Mouse (Mus musculus) CD8-positive naive resting alpha-beta T cell, adult 2 months (primary cell): Measurements from ENCODE around the gene Tpp1.
"Not testable (repeated sequence)": the region's sequence is repeated elsewhere in the genome, so short reads cannot be mapped to it uniquely, and the experiment has no call there.

Experiments used
- DNase-seq, 2 experiments: peaks; one replicate each; pipeline ENCODE4 v3.0.0; 2022; ENCODE audit warnings: low read depth in 2 of 2, low spot score in 2 of 2

Gene Tpp1

DNA sequence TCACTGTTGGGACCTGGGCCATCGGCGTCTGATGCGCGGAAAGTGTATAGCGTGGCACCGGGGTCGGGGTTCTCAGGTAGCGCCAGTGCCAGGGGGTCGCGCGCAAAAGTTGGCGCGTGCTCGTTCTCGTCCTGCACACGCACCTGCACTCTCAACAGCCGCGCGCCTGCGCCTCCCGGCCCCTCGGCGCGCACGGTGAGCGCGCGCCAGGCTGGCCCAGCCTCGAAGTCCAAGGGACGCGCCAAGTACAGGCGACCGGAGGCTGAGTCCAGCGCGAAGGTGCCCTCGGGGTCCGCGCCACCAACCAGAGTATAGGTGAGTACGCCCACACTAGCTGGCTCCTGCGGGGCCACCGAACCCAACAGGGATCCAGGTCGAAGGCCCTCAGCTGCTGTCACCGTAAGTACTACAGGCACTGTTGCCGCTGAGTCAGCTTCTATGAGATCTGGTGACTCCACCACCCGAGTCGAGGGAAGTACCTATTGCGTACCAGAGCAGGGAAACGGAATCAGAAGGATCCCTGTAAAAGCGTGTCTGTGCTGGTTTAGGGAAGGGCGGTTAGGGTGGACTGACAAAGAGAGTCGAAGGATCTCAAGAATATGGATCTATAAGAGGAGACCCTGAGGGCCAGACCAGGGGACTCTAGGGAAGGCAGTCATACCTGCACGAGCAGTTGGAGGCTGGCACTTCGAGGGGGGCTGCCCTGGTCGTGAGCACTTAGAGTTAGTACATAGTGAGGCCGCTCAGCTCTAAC lies 10.7 kb upstream of the Tpp1 start:
- DNase-seq, result no peak

DNA sequence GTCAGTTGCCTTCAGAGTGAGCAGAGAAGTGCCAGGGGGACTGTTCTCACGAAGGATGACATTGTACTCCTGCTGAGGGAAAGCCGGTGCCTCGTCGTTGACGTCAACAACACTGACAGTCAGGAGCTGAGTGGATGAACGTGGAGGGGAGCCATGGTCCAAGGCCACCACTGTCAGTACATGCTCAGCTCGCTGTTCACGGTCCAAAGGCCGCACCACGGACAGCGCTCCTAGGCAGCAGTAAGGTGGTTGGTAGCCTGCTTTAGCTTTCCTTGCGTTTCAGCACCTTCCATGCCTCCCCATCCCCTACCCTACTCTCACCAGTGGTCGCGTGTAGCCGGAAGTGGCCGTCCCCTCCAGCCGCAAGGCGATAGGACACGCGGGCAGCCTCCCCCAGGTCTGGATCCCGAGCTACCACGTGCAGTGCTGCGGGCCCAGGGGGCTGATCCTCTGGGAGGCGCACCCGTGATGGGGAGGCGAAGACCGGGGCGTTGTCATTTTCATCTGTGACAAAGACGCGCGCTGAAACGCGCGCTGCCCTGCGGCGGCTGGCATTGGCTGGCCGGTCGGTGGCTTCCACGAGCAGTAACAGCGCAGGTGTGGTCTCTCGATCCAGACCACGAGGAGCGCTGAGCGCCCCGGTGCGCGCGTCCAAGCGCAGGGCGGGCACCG lies 9.9 kb upstream of the Tpp1 start:
- no peak for DNase-seq

DNA sequence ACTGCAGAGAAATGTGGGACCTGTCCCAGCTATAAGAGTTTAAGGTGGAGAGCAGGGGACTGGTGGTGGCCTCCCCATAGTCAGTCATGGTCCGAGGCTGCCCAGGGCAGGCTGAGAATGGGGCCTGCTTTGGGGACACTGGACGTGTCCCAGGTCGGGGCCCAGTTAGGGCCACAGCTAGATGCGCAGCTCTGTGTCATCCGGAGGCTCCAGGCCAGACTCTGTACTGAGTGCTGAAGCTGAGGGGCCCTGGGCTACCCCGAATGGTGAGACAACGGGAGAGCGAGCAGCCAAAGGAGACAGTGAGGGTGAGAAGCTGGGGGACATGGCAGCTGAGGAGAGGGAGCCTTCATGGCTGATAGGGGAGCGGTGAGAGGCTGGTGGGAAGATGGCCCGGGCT lies 1.2 kb upstream of the Tpp1 start:
- DNase-seq, result no peak

DNA sequence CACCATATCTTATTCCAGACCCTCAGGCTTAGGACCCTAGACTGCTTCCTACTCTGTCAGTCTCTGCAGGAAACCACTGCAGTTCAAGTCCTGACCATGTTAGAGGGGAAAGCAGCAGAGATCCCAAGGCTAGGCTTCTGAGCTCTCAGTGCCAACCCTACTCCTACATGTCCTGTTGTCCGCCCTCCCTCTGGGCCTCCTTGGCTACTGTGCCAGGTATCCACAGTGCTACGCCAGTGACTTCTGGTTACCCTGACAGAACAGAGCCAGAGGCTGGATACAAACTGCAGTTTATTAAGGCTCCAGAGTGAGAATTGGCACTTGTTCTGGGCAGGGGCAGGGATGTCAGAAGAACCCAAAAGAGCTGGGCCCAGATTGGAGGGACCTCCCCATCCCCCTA lies 681 bp upstream of the Tpp1 start:
- DNase-seq, result no peak

DNA sequence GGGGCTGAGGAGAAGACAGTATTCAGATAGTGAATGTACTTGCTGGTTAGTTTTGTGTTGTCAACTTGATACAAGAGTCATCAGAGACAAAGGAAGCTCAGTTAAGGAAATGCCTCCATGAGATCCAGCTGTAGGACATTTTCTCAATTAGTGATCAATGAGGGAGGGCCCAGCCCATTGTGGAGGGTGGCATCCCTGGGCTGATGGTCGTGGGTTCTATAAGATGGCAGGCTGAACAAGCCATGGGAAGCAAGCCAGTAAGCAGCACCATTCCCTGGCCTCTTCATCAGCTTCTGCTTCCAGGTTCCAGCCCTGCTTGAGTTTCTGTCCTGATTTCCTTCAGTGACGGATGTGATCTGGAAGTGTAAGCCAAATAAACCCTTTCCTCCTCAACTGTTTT lies 4.3 kb downstream of the Tpp1 start:
- no peak for DNase-seq

DNA sequence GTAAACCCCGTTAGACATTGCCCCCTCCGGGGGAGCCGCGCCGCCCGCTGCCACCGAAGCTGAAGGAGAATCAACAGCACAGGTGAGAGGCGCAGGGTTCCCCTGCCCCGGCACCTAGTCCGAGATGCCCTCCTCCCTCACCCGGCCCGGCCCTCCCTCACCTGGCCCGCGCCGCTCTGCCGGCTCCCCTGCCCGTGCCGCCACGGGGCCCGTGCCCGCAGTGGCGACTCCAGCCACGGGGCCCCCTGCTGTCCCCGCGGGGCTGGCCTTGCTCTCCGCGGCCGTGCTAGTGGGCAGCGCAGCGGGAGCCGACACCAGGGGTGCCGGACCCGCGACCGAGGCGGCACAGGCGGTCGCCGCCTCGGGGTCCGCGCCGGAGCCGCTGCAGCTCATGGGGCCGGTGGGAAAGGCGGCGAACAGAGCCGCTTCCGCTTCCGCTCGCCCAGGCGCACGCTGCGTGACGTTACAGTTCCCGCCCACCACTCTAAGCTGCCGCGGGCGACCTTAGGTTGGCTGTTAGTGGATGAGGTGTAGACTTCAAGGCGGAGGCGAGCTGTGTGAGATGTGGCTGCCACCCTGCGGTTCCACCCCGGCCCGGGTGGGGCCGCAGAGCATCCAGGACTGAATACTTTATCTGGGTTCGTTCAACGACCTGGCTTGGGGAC lies 8.0 kb downstream of the Tpp1 start, which contains the start of gene Taf10:
TSS of gene Taf10 (minus strand) at position 436 of the 665 bp plus-strand sequence.
- peak; percentile 85 to 88 for DNase-seq

DNA sequence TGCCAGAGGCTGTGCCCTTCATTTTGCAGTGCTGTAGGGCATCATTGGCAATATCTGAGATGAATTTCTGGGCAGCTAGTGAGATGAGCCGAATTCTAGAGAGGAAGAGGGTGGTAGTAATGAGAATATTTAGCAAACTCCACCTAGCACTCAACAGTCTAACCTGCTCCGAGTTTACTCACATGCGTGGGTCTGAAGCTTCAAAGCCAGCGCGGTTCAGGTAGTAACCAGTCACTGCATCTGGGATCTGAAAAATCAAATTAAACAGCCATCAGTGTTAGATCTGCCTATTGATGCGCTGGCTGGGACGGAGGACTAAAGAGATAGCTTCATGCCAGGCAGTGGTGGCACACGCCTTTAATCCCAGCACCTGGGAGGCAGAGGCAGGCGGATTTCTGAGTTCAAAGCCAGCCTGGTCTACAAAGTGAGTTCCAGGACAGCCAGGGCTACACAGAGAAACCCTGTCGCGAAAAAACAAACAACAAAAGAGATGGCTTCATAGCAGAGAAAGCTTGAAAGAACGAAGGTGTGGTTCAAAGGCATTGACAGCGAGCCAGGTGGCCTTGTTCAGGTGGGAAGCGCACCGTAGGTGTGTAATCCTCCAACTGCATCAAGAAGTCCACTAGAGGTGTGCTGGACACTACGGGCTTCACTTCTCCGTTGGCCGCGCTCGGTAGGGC lies 8.6 kb downstream of the Tpp1 start:
- DNase-seq, result not testable (repeated sequence)

DNA sequence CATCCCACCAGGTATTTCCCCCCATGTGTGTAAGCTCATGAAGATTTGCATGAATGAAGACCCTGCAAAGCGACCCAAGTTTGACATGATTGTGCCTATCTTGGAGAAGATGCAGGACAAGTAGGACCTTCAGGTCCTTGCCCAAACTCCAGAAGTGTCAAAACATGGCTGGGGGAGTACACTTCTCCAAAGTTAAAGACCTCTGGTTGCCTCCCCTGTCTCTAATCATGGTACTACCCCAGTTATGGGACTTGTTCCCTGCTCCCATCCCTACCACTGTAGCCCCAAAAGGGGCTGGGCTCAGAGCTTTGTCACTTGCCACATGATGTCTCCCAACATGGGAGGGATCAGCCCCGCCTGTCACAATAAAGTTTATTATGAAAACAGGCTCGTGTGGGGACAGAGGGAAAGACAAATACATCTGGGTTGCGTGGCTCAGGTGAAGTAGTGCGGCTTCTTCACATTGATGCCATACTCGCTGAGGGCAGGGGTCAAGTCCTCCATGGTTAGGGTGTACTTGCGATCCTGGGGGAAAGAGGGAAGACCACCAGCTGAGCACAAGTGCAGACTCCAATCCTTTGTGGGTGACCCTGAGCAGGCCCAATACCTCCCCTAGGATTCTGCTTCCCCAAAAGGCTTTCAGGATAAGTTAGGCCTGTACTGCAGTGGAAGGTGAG lies 9.4 kb downstream of the Tpp1 start:
- DNase-seq, result not testable (repeated sequence)

DNA sequence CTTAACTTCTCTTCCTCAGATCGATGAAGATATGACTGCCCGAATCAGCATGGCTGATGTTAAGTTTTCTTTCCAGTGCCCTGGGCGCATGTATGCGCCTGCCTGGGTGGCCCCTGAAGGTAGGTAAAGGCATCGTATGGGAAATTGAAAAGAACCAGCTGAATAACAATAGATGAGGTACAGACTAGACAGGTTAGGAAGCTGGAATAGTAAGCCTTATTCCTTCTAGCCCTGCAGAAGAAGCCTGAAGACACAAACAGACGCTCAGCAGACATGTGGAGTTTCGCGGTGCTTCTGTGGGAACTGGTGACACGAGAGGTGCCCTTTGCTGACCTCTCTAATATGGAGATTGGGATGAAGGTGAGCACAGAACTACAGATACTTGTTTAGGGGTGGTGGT lies 10.1 kb downstream of the Tpp1 start:
- DNase-seq, result no peak

DNA sequence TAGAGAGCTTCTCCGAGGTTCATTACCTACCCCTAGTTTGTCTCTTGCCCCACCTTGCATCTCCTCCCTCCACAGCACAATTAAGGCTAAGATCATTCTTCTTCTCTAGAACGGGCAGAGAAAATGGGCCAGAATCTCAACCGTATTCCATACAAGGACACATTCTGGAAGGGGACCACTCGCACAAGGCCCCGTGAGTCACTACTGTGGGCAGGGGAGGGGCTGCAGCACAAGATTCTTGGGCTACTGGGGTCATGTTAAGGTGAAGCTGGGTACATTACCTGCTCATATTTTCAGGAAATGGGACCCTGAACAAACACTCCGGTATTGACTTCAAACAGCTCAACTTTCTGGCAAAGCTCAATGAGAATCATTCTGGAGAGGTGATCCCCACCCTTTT lies 11.2 kb downstream of the Tpp1 start:
- no peak for DNase-seq

DNA sequence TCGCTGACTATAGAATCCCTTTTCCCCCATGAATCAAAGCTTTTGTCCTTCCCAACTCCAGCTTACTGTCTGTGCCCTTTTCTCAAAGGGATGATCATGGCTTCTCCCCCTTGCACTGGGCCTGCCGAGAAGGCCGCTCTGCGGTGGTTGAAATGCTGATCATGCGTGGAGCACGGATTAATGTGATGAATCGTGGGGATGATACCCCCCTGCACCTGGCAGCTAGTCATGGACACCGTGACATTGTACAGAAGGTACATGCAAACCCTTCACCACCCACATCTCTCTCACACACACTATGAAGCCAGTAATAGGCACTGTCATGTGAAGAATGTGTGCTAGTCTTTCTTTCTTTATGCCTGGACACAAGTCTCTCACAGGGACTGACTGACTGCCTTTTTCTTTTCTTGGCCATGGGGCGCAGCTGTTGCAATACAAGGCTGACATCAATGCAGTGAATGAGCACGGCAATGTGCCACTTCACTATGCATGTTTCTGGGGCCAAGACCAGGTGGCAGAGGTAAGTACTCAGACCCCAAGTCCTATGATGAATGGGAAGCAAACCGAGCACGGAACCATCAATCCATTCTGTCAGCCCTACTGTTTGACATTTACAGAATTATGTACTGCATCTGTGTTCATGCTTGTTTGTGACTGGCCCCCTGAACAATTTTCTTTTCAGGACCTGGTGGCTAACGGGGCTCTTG lies 11.8 kb downstream of the Tpp1 start:
- no peak for DNase-seq

DNA sequence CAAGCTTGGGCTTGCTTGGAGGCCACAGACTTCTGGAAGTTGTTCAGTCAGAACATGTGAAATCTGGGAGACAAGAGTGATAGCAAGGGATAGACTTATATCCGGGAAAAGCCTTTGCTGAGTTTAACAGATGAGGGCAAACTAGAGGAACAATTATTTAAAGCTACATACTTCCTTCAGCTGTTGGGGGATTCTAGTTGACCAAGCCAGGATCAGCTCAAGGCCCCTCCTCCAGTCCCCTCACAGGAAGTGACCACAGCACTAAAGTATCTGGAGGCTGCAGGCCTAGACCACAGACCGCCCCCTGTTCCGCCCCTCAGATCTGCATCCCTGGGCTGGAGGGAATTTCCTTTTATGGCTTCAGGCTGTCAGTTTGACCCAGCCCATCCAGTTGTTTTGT lies 13.1 kb downstream of the Tpp1 start:
- DNase-seq, result no peak

DNA sequence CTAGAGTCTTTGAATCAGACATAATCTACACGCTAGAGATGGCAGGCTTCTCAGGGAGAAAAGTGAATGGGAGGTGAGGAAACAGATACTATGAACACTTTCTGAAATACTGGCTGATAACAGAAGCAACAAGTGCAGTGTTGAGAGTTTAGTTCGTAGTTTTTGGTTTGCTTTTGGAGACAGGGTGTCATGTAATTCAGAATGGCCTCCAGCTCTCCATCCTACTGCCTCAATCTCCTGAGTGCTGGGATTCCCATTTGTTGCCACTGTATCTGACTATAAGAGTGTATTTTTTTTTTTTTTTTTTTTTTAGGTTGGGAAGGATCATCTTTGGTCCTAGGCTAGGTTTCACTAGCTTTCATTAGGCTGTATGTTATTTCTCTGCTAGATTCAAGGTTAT lies 13.7 kb downstream of the Tpp1 start:
- DNase-seq, result no peak

DNA sequence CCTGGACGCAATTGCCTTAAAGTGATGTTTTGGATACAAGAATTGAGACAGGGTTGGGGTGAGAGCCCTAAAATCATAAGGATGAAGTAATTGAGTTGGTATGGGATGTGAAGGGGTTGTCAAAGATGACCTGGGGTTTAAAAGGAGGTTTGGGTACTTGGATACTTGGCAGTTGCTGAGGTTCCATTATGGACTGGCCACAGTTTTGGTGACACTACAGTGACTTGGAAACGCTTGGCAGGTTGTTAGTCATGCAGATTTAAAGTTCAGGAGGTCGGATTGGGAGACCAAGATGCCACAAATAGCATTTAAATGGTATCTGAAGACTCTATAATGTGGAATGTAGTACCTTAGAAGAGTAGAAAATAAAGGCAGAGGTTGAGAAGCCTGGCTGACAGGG lies 14.4 kb downstream of the Tpp1 start:
- DNase-seq, result no peak

DNA sequence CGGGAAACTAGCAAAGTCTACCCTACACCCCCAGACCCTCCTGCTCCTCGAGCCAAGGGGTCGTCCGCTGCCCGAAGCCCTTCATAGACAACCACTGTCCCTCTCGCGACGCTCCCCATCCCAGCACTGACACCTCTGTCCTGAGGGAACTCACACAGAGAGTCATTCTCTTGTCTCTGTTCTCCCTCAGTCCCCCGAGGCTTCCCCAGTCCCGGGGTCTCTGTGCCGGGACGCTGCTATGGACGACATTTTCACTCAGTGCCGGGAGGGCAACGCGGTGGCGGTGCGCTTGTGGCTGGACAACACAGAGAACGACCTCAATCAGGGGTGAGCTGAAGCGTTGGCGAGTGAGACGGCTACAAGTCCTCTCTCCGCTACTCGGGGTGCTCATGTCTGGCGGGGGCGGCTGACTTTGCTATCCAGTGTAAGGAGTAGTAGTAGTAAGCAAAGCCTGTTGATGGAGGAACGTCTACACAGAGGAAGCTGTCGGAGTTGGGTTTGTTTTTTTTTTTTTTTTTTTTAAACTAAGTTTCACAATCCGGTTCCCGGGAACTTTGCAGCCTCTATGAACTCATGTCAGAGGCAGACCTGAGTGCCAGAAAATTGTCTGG lies 15.0 kb downstream of the Tpp1 start, which contains the start of gene Rrp8:
TSS of gene Rrp8 (minus strand) at position 475 of the 611 bp plus-strand sequence.
- peak; percentile 18 to 28 for DNase-seq

DNA sequence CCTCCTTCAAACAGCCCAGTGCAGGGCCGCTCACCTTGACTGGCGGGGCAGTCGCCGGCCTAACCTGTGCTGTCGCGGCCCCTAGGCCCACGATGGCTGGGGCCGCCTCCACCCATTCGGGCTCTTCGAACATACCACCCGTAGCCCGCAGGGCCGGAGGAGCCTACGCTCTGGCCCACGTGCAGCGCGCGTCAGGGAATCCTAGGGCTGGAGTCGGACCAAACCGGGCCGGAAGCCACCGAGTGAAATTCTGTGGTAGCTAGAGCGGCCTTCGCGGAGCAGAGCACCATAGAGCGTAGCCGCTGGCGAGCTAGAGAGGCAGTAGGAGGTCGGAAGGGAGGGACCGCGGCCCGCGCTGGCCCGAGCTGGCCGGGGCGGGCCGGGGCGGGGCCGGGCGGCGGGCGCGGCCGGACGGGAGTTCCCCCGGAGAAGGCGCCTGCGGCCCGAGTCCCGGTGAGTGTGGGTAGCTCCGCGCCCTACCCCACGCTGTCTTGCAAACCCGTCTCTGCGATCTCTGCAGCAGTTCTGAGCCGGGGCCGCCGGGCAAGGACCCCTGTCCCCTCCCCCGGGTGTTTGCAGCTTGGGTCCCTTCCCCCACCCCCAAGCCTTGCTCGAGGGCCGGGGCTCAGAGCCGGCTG lies 15.7 kb downstream of the Tpp1 start, which contains the start of gene Ilk:
TSS of gene Ilk (plus strand) at position 329 of the 638 bp plus-strand sequence.
- peak; percentile 78 to 79 for DNase-seq

DNA sequence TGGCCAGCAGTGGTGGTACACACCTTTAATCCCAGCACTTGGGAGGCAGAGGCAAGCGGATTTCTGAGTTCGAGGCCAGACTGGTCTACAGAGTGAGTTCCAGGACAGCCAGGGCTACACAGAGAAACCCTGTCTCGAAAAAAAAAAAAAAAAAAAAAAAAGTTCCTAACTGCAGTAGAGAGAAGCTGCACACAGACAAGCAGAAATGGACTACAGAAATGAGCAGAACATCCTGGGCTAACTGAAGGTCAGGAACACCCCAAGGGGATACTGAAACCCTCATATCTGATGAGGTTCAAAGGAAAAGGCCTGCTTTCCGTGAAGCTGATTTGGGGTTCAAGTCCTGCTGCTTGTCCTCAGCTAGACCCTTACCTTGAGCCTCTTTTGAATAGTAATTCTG lies 16.6 kb downstream of the Tpp1 start:
- not testable (repeated sequence) for DNase-seq

DNA sequence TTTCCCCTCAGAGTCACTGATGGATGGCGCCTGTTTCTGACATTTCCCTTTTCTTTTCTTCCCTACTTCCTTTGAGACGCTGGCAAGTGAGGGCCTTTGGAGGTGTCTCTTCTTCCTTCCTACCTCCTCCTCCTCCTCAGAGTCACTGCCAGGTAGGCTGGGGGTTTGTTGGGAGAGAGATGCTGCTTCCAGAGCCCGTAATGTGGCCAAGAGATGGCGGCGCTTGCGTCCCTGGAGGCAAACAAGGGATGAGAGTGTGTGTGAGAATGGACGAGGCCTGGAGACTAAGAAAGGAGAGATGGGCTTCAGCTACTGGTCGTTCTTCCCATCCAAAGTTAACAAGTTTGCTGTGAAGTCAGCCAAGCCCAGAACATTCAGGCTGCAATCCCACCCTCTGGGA lies 17.2 kb downstream of the Tpp1 start:
- DNase-seq, result no peak

DNA sequence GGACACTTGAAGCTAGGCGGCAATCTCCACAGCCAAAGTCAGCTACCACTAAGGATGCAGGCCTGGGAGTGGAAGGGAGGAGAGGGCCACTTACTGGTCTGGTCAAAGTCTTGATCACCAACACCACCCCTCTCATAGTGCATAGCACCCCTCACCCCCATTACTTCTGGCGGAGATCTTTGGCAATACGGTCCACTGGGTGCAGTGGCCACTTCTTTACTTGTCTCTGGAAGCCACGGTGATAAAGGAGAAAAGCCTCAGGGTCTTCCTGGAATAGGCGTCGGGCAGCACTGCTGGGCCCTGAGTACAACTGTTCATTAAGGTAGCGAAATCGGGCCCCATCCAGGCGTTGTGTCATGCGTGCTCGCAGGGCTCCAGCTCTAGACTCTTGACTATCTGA lies 18.2 kb downstream of the Tpp1 start:
- DNase-seq, result no peak
